Mouse (Mus musculus): ENCODE measurements around the gene Frmd3.
"Not testable (repeated sequence)": the region's sequence is repeated elsewhere in the genome, so short reads cannot be mapped to it uniquely, and the experiment has no call there.

Gene Frmd3

GRCm38 (mm10) chr4:74013211-74014047 is at the start of gene Frmd3:
Gene Frmd3 (plus strand): TSS chr4:74013442.
- DNase-seq: peak; percentile 52

GRCm38 (mm10) chr4:73980454-73980853 is 32.8 kb upstream of the Frmd3 start:
- DNase-seq: no peak

- DNase-seq: no peak
Measured at GRCm38 (mm10) chr4:74012277-74012676, 965 bp upstream of the Frmd3 start.

- no peak for DNase-seq
Measured at GRCm38 (mm10) chr4:74012700-74013099, 542 bp upstream of the Frmd3 start.

GRCm38 (mm10) chr4:74014048-74014500 is 832 bp downstream of the Frmd3 start:
- DNase-seq: peak; percentile 10

- no peak for DNase-seq
Measured at GRCm38 (mm10) chr4:74020084-74020483, 6.8 kb downstream of the Frmd3 start.

- no peak for DNase-seq
Measured at GRCm38 (mm10) chr4:74043226-74043625, 30.0 kb downstream of the Frmd3 start.

GRCm38 (mm10) chr4:74051692-74052091 is 38.5 kb downstream of the Frmd3 start:
- DNase-seq: no peak

GRCm38 (mm10) chr4:74076727-74077126 is 63.5 kb downstream of the Frmd3 start:
- DNase-seq: peak; percentile 27

GRCm38 (mm10) chr4:74110816-74111215 is 97.6 kb downstream of the Frmd3 start:
- no peak for DNase-seq

GRCm38 (mm10) chr4:74191528-74191927 is 178.3 kb downstream of the Frmd3 start:
- DNase-seq: no peak

- no peak for DNase-seq
Measured at GRCm38 (mm10) chr4:74201281-74201811, 188.1 kb downstream of the Frmd3 start.

- not testable (repeated sequence) for DNase-seq
Measured at GRCm38 (mm10) chr4:74221780-74222179, 208.5 kb downstream of the Frmd3 start.

- no peak for DNase-seq
Measured at GRCm38 (mm10) chr4:74222360-74222759, 209.1 kb downstream of the Frmd3 start.

- DNase-seq: no peak
Measured at GRCm38 (mm10) chr4:74224210-74224609, 211.0 kb downstream of the Frmd3 start.

GRCm38 (mm10) chr4:74230994-74231393 is 217.8 kb downstream of the Frmd3 start:
- no peak for DNase-seq

GRCm38 (mm10) chr4:74231405-74231804 is 218.2 kb downstream of the Frmd3 start:
- DNase-seq: no peak

- DNase-seq: no peak
Measured at GRCm38 (mm10) chr4:74233534-74233933, 220.3 kb downstream of the Frmd3 start.

- no peak for DNase-seq
Measured at GRCm38 (mm10) chr4:74242176-74242575, 228.9 kb downstream of the Frmd3 start, which contains the start of gene Kdm4c. Gene Kdm4c (plus strand): TSS chr4:74242497.
